Mouse (Mus musculus) naive thymus-derived CD4-positive, alpha-beta T cell, adult 2 months (primary cell): ENCODE measurements around the gene Psd4.

Experiments
- DNase-seq: peaks from one replicate; pipeline ENCODE4 v3.0.0-alpha.2; 2011; ENCODE audit warnings: low read depth

Psd4 gene

GRCm38 (mm10) chr2:24435699-24436098 is 68.3 kb downstream of the Psd4 start:
- no peak for DNase-seq

GRCm38 (mm10) chr2:24440056-24440455 is 72.7 kb downstream of the Psd4 start:
- no peak for DNase-seq

GRCm38 (mm10) chr2:24441899-24442298 is 74.5 kb downstream of the Psd4 start:
- no peak for DNase-seq

- no peak for DNase-seq
These were observed 75.0 kb downstream of the Psd4 start for GRCm38 (mm10) chr2:24442303-24442925.

GRCm38 (mm10) chr2:24443256-24443790 is 75.9 kb downstream of the Psd4 start:
- DNase-seq, result no peak

GRCm38 (mm10) chr2:24449111-24449510 is 81.7 kb downstream of the Psd4 start:
- DNase-seq, result no peak

- no peak for DNase-seq
These were observed 85.8 kb downstream of the Psd4 start for GRCm38 (mm10) chr2:24453206-24453605.

- DNase-seq, result no peak
These were observed 87.1 kb downstream of the Psd4 start for GRCm38 (mm10) chr2:24454429-24455011.

- DNase-seq, result no peak
These were observed 87.9 kb downstream of the Psd4 start for GRCm38 (mm10) chr2:24455057-24455855.

- no peak for DNase-seq
These were observed 89.5 kb downstream of the Psd4 start for GRCm38 (mm10) chr2:24456841-24457240.

GRCm38 (mm10) chr2:24460112-24460807 is 92.9 kb downstream of the Psd4 start:
- DNase-seq, result no peak

- DNase-seq, result no peak
These were observed 93.4 kb downstream of the Psd4 start for GRCm38 (mm10) chr2:24460808-24461127.
